Mouse (Mus musculus): ENCODE data around the gene Slc22a13. TPM values are rescaled to one million over a fixed set of nuclear protein-coding genes. Genes with fewer than 3 reads are reported as not detected.

Gene Slc22a13
- polyA plus RNA-seq, 2 experiments = 0.06 TPM; not detected in 1

- no peak for DNase-seq (ENCODE audit: low spot score)
Measured at GRCm38 (mm10) chr9:119246826-119247225, 37.9 kb upstream of the Slc22a13 start.

GRCm38 (mm10) chr9:119243981-119244380 is 35.1 kb upstream of the Slc22a13 start:
- ATAC-seq (ENCODE audit: low FRiP score, low read depth) = no peak

More at GRCm38 (mm10) chr9:119246826-119247225, 37.9 kb upstream of the Slc22a13 start:
- H3K4me2 ChIP-seq (replicated peaks; ENCODE audit: low read depth, low read length, severe bottlenecking) = no peak overlapping the region
- H3K36me3 ChIP-seq (ENCODE audit: control insufficient read depth, insufficient read depth, low read length) = peaks cover 21% of the 10 kb centered on the region
- 86% methylated on average over 5 of the region's 5 CpGs for WGBS
- H3K9me3 ChIP-seq (ENCODE audit: control insufficient read depth, low read length) = no peaks in the 10 kb centered on the region
- H3K4me1 ChIP-seq (ENCODE audit: control insufficient read depth, insufficient read depth, low read length) = no peaks in the 10 kb centered on the region
- no peak for TF ChIP-seq POLR2A (IDR thresholded peaks at IDR 0.05; ENCODE audit: borderline replicate concordance, extremely low read depth, insufficient read depth, insufficient read length)
- no peak for ATAC-seq (ENCODE audit: low FRiP score, low read depth)
- no peak overlapping the region for H3K27ac ChIP-seq (replicated peaks; ENCODE audit: low read depth, low read length)
- no peak overlapping the region for H3K4me3 ChIP-seq (replicated peaks; ENCODE audit: low read length)
- H3K27me3 ChIP-seq (ENCODE audit: control insufficient read depth, insufficient read depth, low read length) = no peaks in the 10 kb centered on the region
- no peak overlapping the region for H3K9ac ChIP-seq (ENCODE audit: low read depth, low read length, severe bottlenecking)

GRCm38 (mm10) chr9:119241169-119241865 is 32.4 kb upstream of the Slc22a13 start:
- DNase-seq (ENCODE audit: low spot score) (no peak), ATAC-seq (ENCODE audit: low FRiP score, low read depth) (no peak)
- Histone ChIP-seq H3K4me2 (replicated peaks; ENCODE audit: low read depth, low read length, severe bottlenecking) (no peak overlapping the region), H3K4me3 (replicated peaks; ENCODE audit: low read length) (no peak overlapping the region), H3K9me3 (ENCODE audit: control insufficient read depth, low read length) (no peaks in the 10 kb centered on the region), H3K27me3 (ENCODE audit: control insufficient read depth, insufficient read depth, low read length) (no peaks in the 10 kb centered on the region), H3K9ac (ENCODE audit: low read depth, low read length, severe bottlenecking) (no peak overlapping the region), H3K27ac (replicated peaks; ENCODE audit: low read depth, low read length) (no peak overlapping the region), H3K36me3 (ENCODE audit: control insufficient read depth, insufficient read depth, low read length) (peaks cover 30% of the 10 kb centered on the region), H3K4me1 (ENCODE audit: control insufficient read depth, insufficient read depth, low read length) (no peaks in the 10 kb centered on the region)
- no peak for TF ChIP-seq POLR2A (IDR thresholded peaks at IDR 0.05; ENCODE audit: borderline replicate concordance, extremely low read depth, insufficient read depth, insufficient read length)
- 68% methylated on average over 11 of the region's 11 CpGs for WGBS

More at GRCm38 (mm10) chr9:119243981-119244380, 35.1 kb upstream of the Slc22a13 start:
- Histone ChIP-seq H3K9me3 (ENCODE audit: control insufficient read depth, low read length) (no peaks in the 10 kb centered on the region), H3K9ac (ENCODE audit: low read depth, low read length, severe bottlenecking) (no peak overlapping the region), H3K27ac (replicated peaks; ENCODE audit: low read depth, low read length) (no peak overlapping the region), H3K27me3 (ENCODE audit: control insufficient read depth, insufficient read depth, low read length) (no peaks in the 10 kb centered on the region), H3K36me3 (ENCODE audit: control insufficient read depth, insufficient read depth, low read length) (peaks cover 31% of the 10 kb centered on the region), H3K4me3 (replicated peaks; ENCODE audit: low read length) (no peak overlapping the region), H3K4me1 (ENCODE audit: control insufficient read depth, insufficient read depth, low read length) (no peaks in the 10 kb centered on the region), H3K4me2 (replicated peaks; ENCODE audit: low read depth, low read length, severe bottlenecking) (no peak overlapping the region)
- WGBS = 92% methylated on average over 3 of the region's 3 CpGs
- DNase-seq (ENCODE audit: low spot score) = no peak
- no peak for TF ChIP-seq POLR2A (IDR thresholded peaks at IDR 0.05; ENCODE audit: borderline replicate concordance, extremely low read depth, insufficient read depth, insufficient read length)

- ATAC-seq (ENCODE audit: low FRiP score, low read depth) (no peak), DNase-seq (ENCODE audit: low spot score) (no peak)
- Histone ChIP-seq H3K9me3 (ENCODE audit: control insufficient read depth, low read length) (no peaks in the 10 kb centered on the region), H3K9ac (ENCODE audit: low read depth, low read length, severe bottlenecking) (no peak overlapping the region), H3K4me1 (ENCODE audit: control insufficient read depth, insufficient read depth, low read length) (no peaks in the 10 kb centered on the region), H3K27me3 (ENCODE audit: control insufficient read depth, insufficient read depth, low read length) (no peaks in the 10 kb centered on the region), H3K27ac (replicated peaks; ENCODE audit: low read depth, low read length) (no peak overlapping the region), H3K4me3 (replicated peaks; ENCODE audit: low read length) (no peak overlapping the region), H3K4me2 (replicated peaks; ENCODE audit: low read depth, low read length, severe bottlenecking) (no peak overlapping the region), H3K36me3 (ENCODE audit: control insufficient read depth, insufficient read depth, low read length) (peaks cover 30% of the 10 kb centered on the region)
- TF ChIP-seq POLR2A (IDR thresholded peaks at IDR 0.05; ENCODE audit: borderline replicate concordance, extremely low read depth, insufficient read depth, insufficient read length) = no peak
- 89% methylated on average over 10 of the region's 10 CpGs for WGBS
Measured at GRCm38 (mm10) chr9:119240286-119240997, 31.5 kb upstream of the Slc22a13 start.

GRCm38 (mm10) chr9:119239274-119239673 is 30.4 kb upstream of the Slc22a13 start:
- no peak overlapping the region for H3K4me3 ChIP-seq (replicated peaks; ENCODE audit: low read length)

More at GRCm38 (mm10) chr9:119239274-119239673, 30.4 kb upstream of the Slc22a13 start:
- H3K27ac ChIP-seq (replicated peaks; ENCODE audit: low read depth, low read length) = no peak overlapping the region
- peaks cover 30% of the 10 kb centered on the region for H3K36me3 ChIP-seq (ENCODE audit: control insufficient read depth, insufficient read depth, low read length)
- H3K4me1 ChIP-seq (ENCODE audit: control insufficient read depth, insufficient read depth, low read length) = no peaks in the 10 kb centered on the region
- no peak for ATAC-seq (ENCODE audit: low FRiP score, low read depth)
- no peak for TF ChIP-seq POLR2A (IDR thresholded peaks at IDR 0.05; ENCODE audit: borderline replicate concordance, extremely low read depth, insufficient read depth, insufficient read length)
- H3K27me3 ChIP-seq (ENCODE audit: control insufficient read depth, insufficient read depth, low read length) = no peaks in the 10 kb centered on the region
- 93% methylated on average over 3 of the region's 3 CpGs for WGBS
- DNase-seq (ENCODE audit: low spot score) = no peak
- H3K9me3 ChIP-seq (ENCODE audit: control insufficient read depth, low read length) = no peaks in the 10 kb centered on the region
- H3K4me2 ChIP-seq (replicated peaks; ENCODE audit: low read depth, low read length, severe bottlenecking) = no peak overlapping the region
- no peak overlapping the region for H3K9ac ChIP-seq (ENCODE audit: low read depth, low read length, severe bottlenecking)
